Mouse (Mus musculus) liver, adult 2 months (tissue): ENCODE measurements around the gene Sapcd1. TPM values are rescaled to one million over a fixed set of nuclear protein-coding genes. Genes with fewer than 3 reads are reported as not detected.

Source experiments
- DNase-seq: peaks from one replicate; pipeline ENCODE4 v3.0.0-alpha.2; 2011; ENCODE audit warnings: low read depth, low spot score; ENCODE audit errors: extremely low read depth
- H3K27ac ChIP-seq: fragments of 200-500 bp; replicated peaks from 2 replicates; pipeline ENCODE4 v1.5.1; 2012; ENCODE audit warnings: low read depth, mild to moderate bottlenecking, control low read depth, inconsistent platforms, low read length; ENCODE audit not compliant: insufficient read depth
- H3K27me3 ChIP-seq: fragments of 200-500 bp; 2 replicates; pipeline ENCODE4 v1.6.1; 2012; ENCODE audit warnings: mild to moderate bottlenecking, moderate library complexity, low read length, inconsistent platforms; ENCODE audit not compliant: control insufficient read depth, insufficient read depth
- H3K36me3 ChIP-seq: fragments of 200-500 bp; 2 replicates; pipeline ENCODE4 v1.6.1; 2012; ENCODE audit warnings: low read length, inconsistent platforms; ENCODE audit not compliant: control insufficient read depth, insufficient read depth
- H3K4me1 ChIP-seq: fragments of 200-500 bp; 2 replicates; pipeline ENCODE4 v1.6.1; 2011; ENCODE audit warnings: low read length; ENCODE audit not compliant: control insufficient read depth, insufficient read depth
- H3K4me3 ChIP-seq: fragments of 200-500 bp; 2 replicates; pipeline ENCODE4 v1.5.1; 2011; ENCODE audit warnings: low read depth, mild to moderate bottlenecking, control low read depth, low read length, moderate library complexity; ENCODE audit not compliant: insufficient read depth
- H3K79me2 ChIP-seq: fragments of 200-500 bp; 2 replicates; pipeline ENCODE4 v1.6.1; 2012; ENCODE audit warnings: inconsistent platforms, mild to moderate bottlenecking, low read length, moderate library complexity; ENCODE audit not compliant: control insufficient read depth, insufficient read depth
- H3K9ac ChIP-seq: fragments of 200-500 bp; 2 replicates; pipeline ENCODE4 v1.6.1; 2012; ENCODE audit warnings: low read depth, mild to moderate bottlenecking, control low read depth, inconsistent platforms, low read length
- CTCF ChIP-seq: fragments of 200-500 bp; IDR thresholded peaks from 2 replicates; pipeline ENCODE4 v1.5.1; 2011; ENCODE audit warnings: low read depth, low read length, control low read depth
- POLR2A ChIP-seq: fragments of 200-500 bp; IDR thresholded peaks from 2 replicates; pipeline ENCODE4 v1.6.1; 2011; ENCODE audit warnings: low read length, control low read depth; ENCODE audit not compliant: insufficient read depth; ENCODE audit errors: extremely low read depth
- WGBS: fragments of 180-500 bp; shearing (Covaris S2); methylation state at CpG from one replicate; pipeline ENCODE4 v1.1.7; 2018; 5-methylcytosine and 5-hydroxymethylcytosine counted together
- polyA plus RNA-seq: library from polyadenylated mRNA; depleted of rRNA; stranded (reverse); fragments of >200 nt; gene quantifications from 2 replicates; pipeline ENCODE4 v1.2.3, GENCODE M21; 2012
- total RNA-seq: library from RNA; depleted of rRNA; stranded (reverse); fragments of >200 nt; gene quantifications from 2 replicates; pipeline ENCODE4 v1.2.3, GENCODE M21; 2014

Sapcd1 gene
- total and polyA plus RNA-seq, 2 experiments: 0.66 TPM; not detected in 1

DNA sequence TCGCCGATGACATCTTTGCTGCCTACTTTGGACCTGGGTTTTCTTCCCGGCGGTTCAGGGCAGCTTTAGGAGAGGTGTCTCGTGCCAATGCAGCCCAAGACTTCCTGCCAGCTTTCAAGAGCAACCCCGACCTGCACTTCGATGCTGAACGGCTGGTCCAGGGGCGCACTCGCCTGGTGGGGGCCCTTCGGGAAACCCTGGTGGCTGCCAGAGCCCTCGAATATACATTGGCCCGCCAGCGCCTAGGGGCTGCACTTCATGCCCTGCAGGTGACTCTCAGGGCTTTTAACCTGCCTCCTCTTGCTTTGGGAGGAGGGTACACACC is 10.1 kb downstream of the Sapcd1 start:
- no peak overlapping the region for H3K27ac ChIP-seq
- WGBS: 69% methylated on average over 14 of the region's 14 CpGs
- TF ChIP-seq CTCF: no peak
- no peak for TF ChIP-seq POLR2A
- no peak overlapping the region for H3K9ac ChIP-seq
- no peak for DNase-seq
- H3K4me3 ChIP-seq: no peak overlapping the region
- no peaks in the 10 kb centered on the region; the same call in 1 of the 2 replicates for H3K36me3 ChIP-seq
- H3K4me1 ChIP-seq: no peaks in the 10 kb centered on the region
- no peaks in the 10 kb centered on the region for H3K27me3 ChIP-seq
- H3K79me2 ChIP-seq: no peaks in the 10 kb centered on the region

DNA sequence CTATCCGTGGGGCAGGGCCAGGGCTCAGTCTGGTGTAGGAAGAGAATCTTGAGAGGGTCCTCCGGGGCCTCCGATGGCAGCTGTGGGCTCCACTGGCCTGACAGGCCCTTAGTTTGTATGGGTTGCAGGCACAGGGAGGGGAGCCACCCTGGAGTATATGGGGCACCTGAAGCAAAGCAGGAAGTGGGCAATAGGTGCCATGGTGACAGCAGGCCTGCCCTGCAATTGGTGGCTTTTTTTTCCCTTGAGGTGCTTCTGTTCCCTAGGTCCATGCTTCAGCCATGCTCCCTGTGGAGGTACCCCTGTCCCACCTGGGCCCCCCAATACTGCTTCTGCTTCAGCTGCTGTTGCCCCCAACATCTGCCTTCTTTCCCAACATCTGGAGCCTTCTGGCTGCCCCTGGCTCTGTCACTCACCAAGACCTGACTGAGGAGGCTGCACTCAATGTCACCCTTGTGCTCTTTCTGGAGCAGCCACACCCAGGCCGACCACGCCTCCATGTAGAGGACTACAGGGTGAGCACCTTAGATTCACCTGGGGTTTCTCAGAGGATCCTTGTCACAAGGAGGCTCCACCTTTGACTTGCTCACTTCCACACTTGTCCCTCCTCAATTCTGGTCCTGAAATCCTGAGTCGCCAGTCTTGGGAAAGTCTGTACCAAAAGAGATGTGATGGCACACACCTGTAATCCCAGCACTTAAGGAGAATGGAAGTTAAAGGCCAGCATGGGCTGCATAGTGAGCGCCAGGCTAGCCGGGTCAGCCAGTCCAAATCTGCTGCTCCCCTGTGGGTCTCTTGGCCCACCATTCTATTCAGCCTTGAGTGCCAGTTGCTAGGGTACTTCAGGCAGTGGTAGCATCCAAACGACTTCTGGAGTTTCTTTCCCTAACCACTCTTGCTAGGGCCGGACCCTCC is 10.8 kb downstream of the Sapcd1 start:
- Histone ChIP-seq H3K9ac (no peak overlapping the region), H3K79me2 (no peaks in the 10 kb centered on the region), H3K27me3 (no peaks in the 10 kb centered on the region), H3K4me3 (no peak overlapping the region), H3K27ac (no peak overlapping the region), H3K36me3 (no peaks in the 10 kb centered on the region; the same call in 1 of the 2 replicates), H3K4me1 (no peaks in the 10 kb centered on the region)
- 86% methylated on average over 10 of the region's 10 CpGs for WGBS
- no peak for DNase-seq
- TF ChIP-seq CTCF (no peak), POLR2A (no peak)

DNA sequence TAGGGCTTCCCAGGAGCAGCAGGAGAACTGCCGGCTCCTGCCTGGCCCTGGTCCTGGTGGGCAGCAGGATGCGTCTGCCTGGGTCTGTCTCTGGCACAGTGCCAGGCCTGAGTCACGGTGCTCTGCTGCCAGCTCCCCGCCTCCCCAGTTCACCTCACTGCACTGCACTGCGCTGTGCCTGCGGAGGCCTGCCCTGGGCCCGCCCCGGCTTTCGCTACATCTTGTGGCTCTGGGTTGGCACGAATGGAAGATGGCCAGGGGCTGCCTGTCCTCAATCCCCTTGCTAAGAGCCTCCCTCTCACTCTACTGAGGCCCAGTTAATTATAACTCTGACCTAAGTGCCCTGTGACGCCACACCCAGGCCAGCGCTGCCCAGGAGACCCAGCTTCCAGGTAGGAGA is 11.4 kb downstream of the Sapcd1 start, which contains the start of gene Vwa7:
TSS of gene Vwa7 (plus strand) at position 204 of the 400 bp plus-strand sequence.
- no peak for TF ChIP-seq CTCF
- TF ChIP-seq POLR2A: no peak
- WGBS: 66% methylated on average over 12 of the region's 12 CpGs
- no peaks in the 10 kb centered on the region for H3K79me2 ChIP-seq
- no peak within 1 kb of the TSS for H3K27ac ChIP-seq
- H3K4me3 ChIP-seq: no peak within 1 kb of the TSS
- H3K27me3 ChIP-seq: no peaks in the 10 kb centered on the region
- DNase-seq: no peak
- H3K9ac ChIP-seq: no peak within 1 kb of the TSS
- no peaks in the 10 kb centered on the region; the same call in 1 of the 2 replicates for H3K36me3 ChIP-seq
- no peaks in the 10 kb centered on the region for H3K4me1 ChIP-seq

DNA sequence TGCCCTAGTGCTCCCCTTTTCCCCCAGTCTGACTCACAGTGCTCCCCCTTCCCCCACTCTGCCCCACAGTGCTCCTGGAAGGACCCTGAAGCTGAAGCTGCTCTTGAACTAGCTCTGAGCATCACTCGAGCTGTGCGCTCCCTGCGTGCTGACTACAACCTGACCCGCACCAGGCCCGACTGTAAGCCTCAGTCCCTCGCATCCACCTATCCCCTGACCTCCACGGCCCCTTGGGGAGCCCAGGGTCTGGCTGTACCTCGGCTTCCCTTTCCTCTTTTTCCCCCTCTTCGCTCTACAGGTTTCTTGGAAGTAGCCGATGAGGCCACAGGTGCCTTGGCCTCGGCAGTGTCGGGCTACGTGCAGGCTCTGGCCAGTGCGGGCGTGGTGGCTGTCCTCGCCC is 12.5 kb downstream of the Sapcd1 start:
- Histone ChIP-seq H3K4me1 (no peaks in the 10 kb centered on the region), H3K36me3 (no peaks in the 10 kb centered on the region; the same call in 1 of the 2 replicates), H3K79me2 (no peaks in the 10 kb centered on the region), H3K4me3 (no peak overlapping the region), H3K27me3 (no peaks in the 10 kb centered on the region), H3K9ac (no peak overlapping the region), H3K27ac (no peak overlapping the region)
- WGBS: 97% methylated on average over 16 of the region's 16 CpGs
- no peak for DNase-seq
- TF ChIP-seq CTCF: no peak
- TF ChIP-seq POLR2A: no peak

DNA sequence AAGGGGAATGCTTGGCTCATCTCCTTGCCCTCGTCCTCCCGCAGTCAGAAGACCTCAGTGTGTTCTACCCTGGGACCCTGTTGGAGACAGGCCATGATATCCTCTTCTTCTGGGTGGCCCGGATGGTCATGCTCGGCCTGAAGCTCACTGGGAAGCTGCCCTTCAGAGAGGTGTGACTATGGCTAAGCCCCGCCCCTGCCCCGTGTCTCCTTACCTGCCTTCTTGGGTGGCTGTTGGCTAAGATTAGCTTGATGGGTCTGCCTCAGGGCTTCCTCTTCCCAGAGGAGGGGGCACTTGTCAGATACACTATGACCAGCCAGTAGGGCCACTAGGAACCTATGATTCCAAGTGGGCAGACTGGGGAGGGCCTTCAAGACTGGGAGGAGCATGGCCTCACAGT is 14.6 kb downstream of the Sapcd1 start:
- peaks cover 2% of the 10 kb centered on the region; the same call in 1 of the 2 replicates for H3K36me3 ChIP-seq
- DNase-seq: no peak
- H3K27me3 ChIP-seq: no peaks in the 10 kb centered on the region
- 87% methylated on average over 6 of the region's 6 CpGs for WGBS
- H3K4me1 ChIP-seq: no peaks in the 10 kb centered on the region
- no peaks in the 10 kb centered on the region for H3K79me2 ChIP-seq
- no peak overlapping the region for H3K9ac ChIP-seq
- no peak for TF ChIP-seq CTCF
- H3K4me3 ChIP-seq: no peak overlapping the region
- H3K27ac ChIP-seq: no peak overlapping the region

DNA sequence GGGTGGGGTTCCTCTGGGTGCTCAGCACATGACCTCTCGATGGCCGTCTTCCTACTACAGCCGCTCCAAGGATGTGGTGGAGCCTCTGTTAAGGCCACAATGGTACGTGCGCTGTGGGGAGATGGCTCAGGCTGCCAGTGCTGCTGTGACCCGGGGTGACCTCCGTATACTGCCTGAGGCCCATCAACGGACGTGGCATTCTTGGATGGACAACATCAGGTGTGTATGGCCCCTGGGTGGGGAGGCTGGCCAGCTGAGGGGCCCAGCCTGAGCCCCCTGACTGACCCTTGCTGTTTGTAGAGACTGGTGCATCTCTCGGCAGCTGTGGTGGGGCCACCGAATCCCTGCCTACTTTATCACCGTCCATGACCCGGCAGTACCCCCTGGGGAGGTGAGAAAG is 15.4 kb downstream of the Sapcd1 start:
- TF ChIP-seq POLR2A (no peak), CTCF (no peak)
- H3K9ac ChIP-seq: no peak overlapping the region
- H3K4me3 ChIP-seq: no peak overlapping the region
- WGBS: 89% methylated on average over 13 of the region's 13 CpGs
- peaks cover 5% of the 10 kb centered on the region; the same call in 1 of the 2 replicates for H3K36me3 ChIP-seq
- H3K79me2 ChIP-seq: no peaks in the 10 kb centered on the region
- H3K27ac ChIP-seq: no peak overlapping the region
- no peaks in the 10 kb centered on the region for H3K27me3 ChIP-seq
- DNase-seq: no peak
- H3K4me1 ChIP-seq: no peaks in the 10 kb centered on the region
